Mouse (Mus musculus): ENCODE results near the gene Myo1a.
"Not testable (repeated sequence)": the region's sequence is repeated elsewhere in the genome, so short reads cannot be mapped to it uniquely, and the experiment has no call there.

Myo1a gene

DNA sequence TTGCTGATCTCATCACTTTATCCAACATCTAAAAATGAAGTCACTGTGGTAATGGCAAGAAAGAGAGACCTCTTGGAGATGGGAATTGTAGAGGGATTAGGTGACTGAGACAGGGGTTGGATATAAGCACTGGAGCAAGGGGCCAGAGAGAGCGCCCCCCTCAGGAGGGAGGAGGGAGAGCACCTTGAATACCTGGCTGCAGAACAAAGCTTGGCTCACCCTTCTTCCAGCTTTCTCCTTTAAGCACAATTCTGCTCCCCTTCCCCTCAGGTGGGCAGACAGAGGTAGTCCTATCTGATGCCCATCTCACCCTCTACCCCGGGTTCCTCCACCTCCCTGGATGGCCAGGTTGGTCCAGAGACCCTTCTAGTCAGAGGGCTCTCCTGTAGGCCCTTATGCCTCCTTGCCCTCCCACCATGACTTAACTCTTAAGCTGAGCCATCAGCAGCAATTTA, at the start of gene Myo1a:
Myo1a (plus strand) TSS at position 405 of the 455 bp plus-strand sequence.
- DNase-seq (ENCODE audit: low spot score): no peak

DNA sequence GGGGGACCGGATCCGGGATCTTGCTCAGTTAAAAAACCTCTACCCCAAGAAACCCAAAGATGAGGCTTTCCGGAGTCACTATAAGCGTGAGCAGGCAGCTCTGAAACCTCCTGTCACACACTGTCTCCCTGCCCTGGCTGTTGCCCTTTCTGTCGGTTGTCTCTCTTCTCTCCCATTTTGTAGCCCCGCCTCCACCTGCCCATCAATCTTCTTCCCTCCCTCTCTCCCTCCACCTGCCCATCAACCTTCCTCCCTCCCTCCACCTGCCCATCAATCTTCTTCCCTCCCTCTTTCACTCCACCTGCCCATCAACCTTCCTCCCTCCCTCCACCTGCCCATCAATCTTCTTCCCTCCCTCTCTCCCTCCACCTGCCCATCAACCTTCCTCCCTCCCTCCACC, 47.4 kb upstream of the Myo1a start:
- DNase-seq (ENCODE audit: low spot score): not testable (repeated sequence)

GRCm38 (mm10) chr10:127658076-127658475, 46.9 kb upstream of the Myo1a start:
- no peak for DNase-seq (ENCODE audit: low spot score)

- DNase-seq (ENCODE audit: low spot score): no peak
Observed at GRCm38 (mm10) chr10:127659551-127659950, 45.4 kb upstream of the Myo1a start.

- no peak for DNase-seq (ENCODE audit: low spot score)
Observed at GRCm38 (mm10) chr10:127661291-127661914, 43.6 kb upstream of the Myo1a start.

DNA sequence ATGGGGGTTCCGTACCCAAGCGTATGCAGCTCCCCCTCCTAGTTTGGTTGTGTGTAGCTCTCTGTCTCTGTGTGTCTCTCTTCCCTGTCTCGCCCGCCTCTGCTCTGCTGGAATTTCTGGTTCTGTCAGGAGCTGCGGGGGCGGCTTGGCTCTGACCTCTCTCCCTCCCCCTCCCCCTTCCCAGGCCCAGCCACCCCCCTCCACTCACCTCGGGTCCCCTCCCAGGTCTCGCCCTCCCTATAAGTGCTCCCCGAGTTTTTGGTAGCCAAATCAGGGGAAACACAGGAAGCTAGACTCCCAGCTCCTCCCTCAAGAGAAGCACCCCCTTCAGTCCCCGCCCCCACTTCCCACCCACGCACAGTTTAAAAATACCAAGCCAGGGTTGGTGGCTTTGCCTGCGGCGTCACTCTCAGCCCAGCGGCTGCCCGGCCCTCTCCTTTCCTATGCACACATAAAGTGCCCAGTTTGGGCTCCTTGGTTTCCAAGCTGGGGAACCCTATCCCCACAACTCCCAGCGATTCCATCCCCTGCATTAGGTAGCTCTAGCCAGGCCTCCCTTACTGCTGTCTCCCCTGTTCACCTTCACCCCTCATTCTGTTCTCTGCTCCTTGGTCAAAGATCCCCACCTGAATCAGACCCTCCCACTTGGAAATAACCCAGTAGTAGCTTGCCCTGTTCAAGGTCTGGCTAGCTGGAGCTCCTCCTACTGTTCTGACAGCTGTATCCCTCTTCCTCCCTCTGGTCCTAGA, 42.9 kb upstream of the Myo1a start:
- peak; percentile 84 for DNase-seq (ENCODE audit: low spot score)

- DNase-seq (ENCODE audit: low spot score): no peak
Observed at GRCm38 (mm10) chr10:127662666-127663253, 42.2 kb upstream of the Myo1a start.

GRCm38 (mm10) chr10:127663590-127663989, 41.4 kb upstream of the Myo1a start:
- DNase-seq (ENCODE audit: low spot score): no peak

- DNase-seq (ENCODE audit: low spot score): no peak
Observed at GRCm38 (mm10) chr10:127664166-127664565, 40.8 kb upstream of the Myo1a start.

GRCm38 (mm10) chr10:127664891-127665290, 40.1 kb upstream of the Myo1a start:
- no peak for DNase-seq (ENCODE audit: low spot score)

- peak; percentile 40 for DNase-seq (ENCODE audit: low spot score)
Observed at GRCm38 (mm10) chr10:127665366-127666181, 39.4 kb upstream of the Myo1a start.

DNA sequence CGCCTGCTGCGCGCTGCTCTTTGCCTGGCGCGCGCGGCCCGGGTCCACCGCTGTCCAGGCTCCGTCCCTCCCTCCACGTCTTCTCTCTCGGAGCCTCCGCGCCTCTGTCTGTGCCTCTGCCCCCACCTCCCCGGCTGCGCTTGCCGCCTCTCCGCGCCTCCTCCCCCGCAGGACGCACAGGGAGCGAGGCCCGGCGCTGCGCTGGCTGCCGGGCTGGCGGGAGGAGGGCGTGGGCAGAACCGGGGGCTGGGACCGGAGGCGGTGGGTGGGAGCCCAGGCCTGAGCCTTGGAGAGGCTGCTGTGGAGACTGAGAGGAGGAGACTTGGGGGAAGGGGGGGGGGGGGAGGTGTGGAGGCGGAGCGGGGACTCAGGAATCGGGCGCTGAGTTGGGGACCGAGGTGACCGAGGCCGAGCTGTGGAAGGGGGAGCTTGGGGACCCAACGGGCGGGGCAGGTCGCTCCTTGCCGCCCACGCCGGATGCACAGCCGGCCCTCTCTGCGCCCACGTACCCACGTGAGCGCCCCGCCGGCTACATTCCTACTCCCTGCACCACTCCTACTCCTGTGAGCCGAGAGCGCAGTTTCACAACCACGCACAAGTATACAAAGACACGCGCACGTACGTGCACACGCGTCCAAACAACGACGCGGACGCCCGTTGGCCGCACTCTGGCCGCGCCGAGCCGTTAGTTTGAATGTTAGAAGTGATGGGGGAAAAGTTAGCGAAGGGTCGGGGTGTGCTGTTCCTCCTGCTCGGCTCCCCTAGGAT, 38.3 kb upstream of the Myo1a start, which contains the start of gene Nemp1:
Nemp1 (plus strand) TSS at position 401 of the 768 bp plus-strand sequence.
- peak; percentile 89 for DNase-seq (ENCODE audit: low spot score)

DNA sequence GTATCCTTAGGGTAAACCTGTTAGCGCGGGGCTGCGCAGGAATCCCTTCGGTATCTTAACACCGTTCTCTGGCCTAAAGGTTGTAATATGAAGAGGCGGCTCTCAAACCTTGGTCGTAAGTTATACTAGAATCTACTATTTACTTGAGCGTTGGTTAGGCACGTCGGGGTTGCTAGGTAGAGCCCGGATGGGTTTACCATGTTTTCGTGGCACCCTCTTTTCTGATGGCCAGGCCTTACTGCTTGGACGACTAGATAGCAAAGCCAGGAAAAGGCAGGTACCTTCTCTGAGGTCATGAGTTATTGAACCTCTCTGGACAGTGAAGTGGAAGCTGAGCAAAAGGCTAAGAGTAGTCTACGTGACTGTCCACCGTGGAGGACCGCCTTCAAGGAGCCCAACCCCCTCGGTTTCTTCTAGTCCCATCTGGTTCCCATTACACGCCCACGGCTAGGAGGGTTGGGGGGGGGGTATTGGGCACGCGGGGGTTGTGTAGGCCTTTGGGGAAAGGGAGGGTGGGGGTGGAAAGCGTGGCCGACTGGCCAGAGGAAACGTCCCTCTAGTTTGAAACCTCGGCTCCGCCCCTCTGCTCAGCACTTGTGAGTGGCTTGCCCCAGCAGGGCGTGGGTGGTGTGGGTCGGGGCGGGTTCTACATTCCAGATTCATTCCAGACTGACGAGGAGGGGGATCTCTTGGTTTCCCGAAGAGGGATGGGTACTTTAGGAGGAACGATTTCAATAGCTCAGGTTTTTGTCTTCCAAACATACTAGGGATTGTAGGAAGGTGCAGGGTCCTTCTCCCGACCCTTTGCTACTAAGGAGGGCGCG, 37.5 kb upstream of the Myo1a start:
- peak; percentile 97 for DNase-seq (ENCODE audit: low spot score)

DNA sequence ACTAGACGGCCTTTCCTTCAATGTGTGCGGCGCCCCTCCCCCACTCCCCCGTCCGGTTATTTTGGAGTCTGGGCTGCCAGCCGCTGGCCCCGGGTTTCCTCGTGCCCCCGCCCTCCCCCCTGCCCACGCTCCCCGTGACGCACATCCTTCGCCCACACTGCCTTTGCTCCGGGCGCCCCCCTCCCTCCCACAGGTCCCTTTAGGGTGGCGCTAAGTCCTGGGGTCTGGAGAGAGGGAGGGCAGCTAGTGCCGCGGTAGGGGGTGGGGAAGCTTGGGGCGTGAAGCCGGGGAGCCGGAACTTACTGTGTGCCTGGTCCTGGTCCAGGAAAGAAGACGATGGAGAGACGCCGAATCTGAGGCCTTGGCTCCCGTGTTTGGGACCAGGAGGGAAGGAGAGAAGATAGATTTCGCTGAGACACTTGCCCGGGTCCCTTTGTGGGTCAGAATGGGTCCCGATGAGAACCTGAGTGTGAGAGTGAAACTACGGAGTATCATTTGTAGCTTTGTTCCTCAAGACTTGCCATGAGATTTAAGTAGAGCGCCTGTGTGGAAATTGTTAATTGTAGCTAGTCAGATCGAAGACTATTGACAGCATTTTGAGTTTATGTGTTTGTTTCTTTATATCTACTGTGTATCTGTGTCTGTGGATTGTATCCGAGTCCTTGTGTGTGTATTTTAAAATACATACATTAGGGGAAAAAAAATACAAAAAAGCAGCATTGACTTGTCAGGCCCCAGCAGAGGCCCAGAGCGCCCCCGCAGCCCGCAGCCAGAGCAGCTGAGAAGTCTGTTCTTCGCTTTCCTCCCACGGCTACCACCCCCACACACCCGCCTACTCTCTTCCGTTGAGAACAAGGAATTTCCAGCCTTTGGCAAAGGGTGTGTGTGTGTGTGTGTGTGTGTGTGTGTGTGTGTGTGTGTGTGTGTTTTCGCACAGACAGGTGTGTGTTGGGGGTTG, 36.6 kb upstream of the Myo1a start, which contains the start of gene Nab2:
Nab2 (minus strand) TSS at position 476 of the 958 bp plus-strand sequence.
- DNase-seq (ENCODE audit: low spot score): peak; percentile 88

DNA sequence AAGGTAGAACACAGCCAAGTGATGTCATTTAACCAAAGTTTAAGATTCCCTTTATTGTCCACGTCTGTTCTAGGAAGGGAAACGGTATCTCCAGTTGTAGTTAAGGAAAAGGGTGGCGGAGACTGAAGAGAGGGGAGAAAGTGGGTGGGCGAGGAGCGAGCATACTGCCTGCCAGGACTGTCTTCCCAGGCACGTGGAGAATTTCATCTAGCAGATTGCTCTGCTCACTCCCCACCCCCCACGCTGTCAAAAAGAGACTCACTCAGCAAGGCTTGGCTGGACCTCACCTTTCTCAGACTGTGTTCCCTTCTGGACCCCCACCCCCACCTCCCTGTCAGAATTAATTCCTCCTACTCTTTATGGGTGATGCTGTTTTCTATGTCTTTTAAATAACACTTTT, 35.8 kb upstream of the Myo1a start:
- DNase-seq (ENCODE audit: low spot score): no peak

- no peak for DNase-seq (ENCODE audit: low spot score)
Observed at GRCm38 (mm10) chr10:127670185-127670584, 34.8 kb upstream of the Myo1a start.

GRCm38 (mm10) chr10:127671276-127671675, 33.7 kb upstream of the Myo1a start:
- DNase-seq (ENCODE audit: low spot score): peak; percentile 47

GRCm38 (mm10) chr10:127674046-127674655, 30.8 kb upstream of the Myo1a start:
- DNase-seq (ENCODE audit: low spot score): no peak

Measured in adipocyte (in vitro differentiated cells).